Mouse (Mus musculus): ENCODE measurements around the gene Fcgrt.

DNA sequence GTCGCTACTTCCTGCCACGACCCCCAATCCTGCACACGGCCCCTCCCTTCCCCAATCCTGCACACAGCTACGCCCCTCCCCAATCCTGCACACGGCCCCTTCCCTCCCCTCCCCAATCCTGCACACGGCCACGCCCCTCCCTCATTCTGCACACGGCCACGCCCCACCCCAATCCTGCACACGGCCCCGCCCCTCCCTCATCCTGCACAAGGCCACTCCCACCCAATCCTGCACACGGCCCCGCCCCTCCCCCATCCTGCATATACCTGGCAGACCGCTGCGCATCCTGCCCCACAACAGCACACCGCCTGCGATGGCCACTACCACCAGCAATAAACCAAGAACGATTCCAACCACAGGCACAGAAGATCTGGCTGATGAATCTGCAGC, 10.1 kb downstream of the Fcgrt start:
- TF ChIP-seq POLR2A (IDR thresholded peaks at IDR 0.05; ENCODE audit: control insufficient read depth, extremely low read depth, insufficient read depth, low read length, poor library complexity) = no peak
- TF ChIP-seq CTCF (IDR thresholded peaks at IDR 0.05; ENCODE audit: borderline replicate concordance, control insufficient read depth, extremely low read depth, insufficient read depth, low read length, poor library complexity) = no peak

All from thymus, adult 2 months (tissue).